Mouse (Mus musculus): ENCODE data around the gene Cgnl1.

Gene Cgnl1

DNA sequence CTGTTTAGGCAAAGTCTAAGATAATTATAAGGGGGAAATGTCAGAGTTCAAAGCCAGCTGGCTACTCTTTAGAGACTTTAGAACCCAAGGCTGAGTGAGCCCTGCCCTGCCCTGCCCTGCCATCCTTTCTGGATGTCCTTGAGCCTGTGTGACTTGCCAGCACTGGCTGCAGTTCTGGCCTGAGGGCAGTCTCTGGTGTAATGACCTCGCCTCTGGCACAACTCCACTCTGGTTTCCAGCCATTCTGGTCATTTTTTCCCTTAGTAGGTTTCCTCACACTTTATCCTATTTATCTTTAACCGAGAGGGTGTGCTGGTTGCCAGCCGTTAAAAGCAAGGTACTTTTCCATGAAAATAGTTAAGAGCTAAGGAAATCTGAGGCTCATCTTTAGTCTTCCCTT lies 45.3 kb downstream of the Cgnl1 start:
- DNase-seq (ENCODE audit: low read depth in 2 of 2, low spot score in 2 of 2), result no peak

DNA sequence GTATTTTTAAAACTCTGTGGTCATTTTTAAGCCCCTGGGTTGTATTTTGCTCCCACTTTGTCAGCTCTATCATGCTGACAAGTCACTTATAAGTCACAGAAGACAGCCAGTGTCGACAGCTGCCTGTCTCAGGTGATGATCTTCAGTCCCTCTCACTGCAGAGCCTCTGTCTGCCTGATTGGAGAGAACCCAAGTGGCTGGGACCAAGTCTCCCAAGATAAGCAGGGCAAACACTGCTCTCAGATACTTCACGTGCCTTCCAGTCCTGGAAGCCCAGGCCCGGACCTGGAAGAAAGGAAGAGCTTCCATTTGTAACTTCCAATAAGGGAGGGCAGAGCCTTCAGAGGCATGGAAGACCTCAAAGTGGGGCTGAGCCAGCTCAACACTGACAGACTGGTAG lies 49.0 kb downstream of the Cgnl1 start:
- DNase-seq (ENCODE audit: low read depth in 2 of 2, low spot score in 2 of 2), result no peak

DNA sequence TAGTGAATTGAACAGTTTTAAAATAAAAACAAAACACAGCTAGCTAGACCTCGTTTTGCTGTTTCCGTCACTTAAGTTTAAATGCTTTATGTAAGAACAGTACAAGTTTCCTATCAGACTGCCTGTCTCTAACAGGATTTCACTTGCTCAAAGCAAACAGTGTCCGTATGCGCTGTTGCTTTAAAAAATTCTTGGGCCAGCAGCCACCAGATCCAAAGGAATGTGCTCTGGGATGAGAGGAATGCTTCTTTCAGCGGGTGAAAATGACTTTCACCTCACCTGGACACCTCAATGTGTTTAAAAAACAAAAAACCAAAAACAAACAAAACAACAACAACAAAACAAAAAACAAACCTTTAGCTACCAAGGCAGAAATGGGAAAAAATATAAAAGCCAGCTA lies 54.4 kb downstream of the Cgnl1 start:
- no peak for DNase-seq (ENCODE audit: low read depth in 2 of 2, low spot score in 2 of 2)

DNA sequence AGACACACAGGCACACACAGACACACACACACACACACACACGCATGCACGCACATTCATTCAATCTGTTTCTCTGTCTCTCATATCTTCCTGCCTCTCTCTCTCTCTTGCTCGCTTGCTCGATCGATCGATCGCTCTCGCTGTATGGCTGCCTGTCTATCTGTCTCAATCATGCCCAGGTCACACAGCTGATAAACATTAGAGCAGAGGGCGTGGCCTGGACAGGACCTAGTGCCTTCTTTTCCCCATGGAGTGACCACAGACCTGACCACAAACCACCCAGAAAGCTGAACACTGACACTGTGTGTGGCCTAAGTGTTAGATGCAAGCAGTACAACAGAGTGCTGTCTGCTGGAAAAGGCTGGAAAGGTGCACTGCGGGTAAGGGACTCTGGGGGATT lies 60.6 kb downstream of the Cgnl1 start:
- DNase-seq (ENCODE audit: low read depth in 2 of 2, low spot score in 2 of 2), result no peak

DNA sequence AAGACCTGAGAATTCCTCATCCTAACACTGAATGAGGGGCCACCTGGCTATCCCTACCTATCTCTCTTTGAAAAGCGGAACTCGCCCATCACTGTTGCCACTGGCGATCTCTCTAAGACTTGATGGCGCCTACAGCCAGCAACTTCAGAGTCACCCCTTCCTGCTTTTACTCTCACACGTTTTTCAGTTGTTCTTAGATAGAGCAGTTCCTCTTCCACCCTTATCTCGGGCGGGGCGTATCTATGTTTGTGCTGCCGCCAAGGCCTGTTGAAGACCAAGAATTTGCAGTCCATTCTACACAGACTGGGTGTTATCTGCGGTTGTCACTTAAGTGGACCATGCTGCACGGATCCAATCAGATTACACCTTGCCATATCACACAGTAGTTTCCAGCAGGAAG lies 62.2 kb downstream of the Cgnl1 start:
- DNase-seq (ENCODE audit: low read depth in 2 of 2, low spot score in 2 of 2), result no peak

DNA sequence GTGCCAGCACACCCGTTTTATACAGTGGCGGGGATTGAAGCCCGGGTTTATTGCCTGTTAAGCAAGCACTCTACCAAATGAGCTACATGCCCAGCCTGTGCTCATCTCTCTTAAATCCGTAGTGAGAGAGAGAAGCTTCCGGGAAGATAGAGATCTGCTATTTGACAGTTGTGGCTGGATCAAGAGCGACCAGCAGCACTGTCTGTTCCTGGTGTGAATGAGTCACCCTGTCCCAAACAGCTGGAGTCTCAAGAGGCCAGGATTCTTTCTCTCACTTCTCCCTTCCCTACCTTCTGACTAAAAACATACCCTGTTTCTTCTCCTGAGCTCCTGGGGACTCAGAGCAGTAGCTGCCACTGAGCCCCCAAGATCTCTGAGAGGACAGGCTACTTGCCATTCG lies 63.4 kb downstream of the Cgnl1 start:
- DNase-seq (ENCODE audit: low read depth in 2 of 2, low spot score in 2 of 2), result no peak

DNA sequence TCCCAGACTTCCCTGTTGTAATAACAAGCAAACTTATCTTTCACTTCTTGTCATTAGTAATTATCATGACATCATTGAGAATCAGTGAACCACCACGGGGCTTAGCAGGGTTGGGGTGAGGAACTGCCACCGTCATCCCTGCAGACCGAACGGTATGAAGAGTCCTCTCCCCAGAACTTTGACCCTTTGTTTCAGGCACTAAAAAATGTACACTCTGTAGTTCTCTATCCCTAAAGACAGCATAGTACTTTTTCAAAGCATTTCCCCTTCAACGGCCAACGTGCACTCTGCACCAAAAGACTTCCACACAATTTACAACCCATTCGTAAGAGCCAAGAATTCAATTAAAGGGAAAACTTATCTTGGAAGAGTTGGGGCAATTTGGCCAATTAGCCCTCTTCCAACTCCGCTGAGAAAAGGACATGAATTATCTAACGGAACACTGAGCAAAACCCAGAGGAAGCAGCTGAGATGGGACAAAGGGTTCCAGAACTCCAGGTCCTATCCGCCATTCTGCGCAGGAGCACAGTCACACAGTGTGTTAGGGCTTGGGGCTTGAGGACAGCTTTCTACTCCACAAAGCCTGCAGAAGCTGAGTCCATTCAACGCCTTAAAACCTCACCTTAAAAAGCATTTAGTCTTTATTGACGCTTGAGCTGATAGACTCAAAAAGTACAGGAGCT lies 66.9 kb downstream of the Cgnl1 start:
- no peak for DNase-seq (ENCODE audit: low read depth in 2 of 2, low spot score in 2 of 2)

DNA sequence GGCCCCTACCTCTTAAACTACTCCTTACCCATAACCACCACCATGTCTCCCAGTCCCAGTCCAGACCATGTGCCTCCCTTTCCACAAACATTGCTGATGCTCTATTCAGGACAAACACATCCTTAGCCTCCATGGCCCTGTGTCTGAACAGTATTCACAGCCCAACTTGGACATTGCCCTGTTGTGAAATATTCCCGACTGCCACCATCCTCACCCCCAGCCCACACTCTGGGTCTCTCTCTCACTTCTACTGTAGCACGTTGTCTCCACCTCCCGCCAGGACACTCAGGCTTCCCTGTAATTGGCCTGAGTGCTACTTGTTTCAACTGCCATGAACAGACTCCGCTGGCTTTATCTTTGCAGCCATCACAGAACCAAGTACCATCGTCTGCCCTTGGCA lies 72.3 kb downstream of the Cgnl1 start:
- no peak for DNase-seq (ENCODE audit: low read depth in 2 of 2, low spot score in 2 of 2)

DNA sequence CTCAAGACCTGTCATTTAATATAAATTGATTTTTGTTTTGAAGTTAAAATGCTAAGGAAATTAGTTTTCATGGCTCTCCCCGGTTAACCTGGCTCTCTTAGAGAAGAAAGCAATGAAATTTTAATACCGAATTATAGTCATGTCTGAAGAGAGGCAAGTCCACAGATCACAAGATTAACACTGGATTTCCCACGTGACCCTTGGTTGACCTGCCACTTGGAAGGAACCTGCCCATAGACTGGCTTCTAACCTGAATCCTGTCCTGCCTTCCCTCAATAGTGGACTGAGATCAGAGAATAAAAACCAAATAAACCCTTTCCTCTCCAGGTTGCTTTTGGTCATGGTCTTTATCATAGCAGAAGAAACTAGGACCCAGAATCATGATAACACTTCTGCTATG lies 73.3 kb downstream of the Cgnl1 start:
- no peak for DNase-seq (ENCODE audit: low read depth in 2 of 2, low spot score in 2 of 2)

DNA sequence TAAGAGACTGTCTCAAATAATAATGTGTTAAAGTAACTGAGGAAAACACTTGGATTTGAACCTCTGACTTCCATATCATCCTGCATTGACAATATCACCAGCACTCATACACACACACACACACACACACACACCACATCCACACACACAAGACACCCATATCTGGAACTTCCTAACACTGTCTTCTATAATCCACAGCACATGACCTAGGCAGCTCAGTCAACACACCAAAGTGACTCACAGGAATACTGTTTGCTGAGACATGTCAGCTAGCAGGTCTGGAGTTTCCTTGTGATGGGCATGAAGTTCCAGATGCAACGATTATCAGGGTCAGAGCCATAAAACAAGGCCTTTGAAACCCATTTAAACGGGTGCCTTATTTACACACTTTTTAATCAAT lies 74.2 kb downstream of the Cgnl1 start:
- DNase-seq (ENCODE audit: low read depth in 2 of 2, low spot score in 2 of 2), result no peak

DNA sequence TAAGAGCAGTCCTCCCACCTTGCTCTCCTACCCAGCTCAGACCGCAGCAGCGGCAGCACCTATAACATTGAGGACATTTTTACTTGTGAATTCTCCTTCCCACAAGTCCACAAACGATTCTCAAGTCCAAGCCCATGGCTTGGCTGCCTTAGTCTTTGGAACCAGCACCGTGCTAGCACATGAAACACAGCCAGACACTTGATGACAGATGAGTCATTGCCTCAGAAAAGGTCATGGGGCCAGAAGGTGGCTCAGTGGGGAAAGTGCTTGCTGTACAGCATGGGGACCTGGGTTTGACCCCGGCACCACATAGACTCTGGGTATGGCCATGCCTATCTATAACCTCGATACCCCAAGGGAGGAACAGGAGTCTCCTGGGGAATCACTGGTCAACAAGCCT lies 74.6 kb downstream of the Cgnl1 start:
- DNase-seq (ENCODE audit: low read depth in 2 of 2, low spot score in 2 of 2), result no peak

DNA sequence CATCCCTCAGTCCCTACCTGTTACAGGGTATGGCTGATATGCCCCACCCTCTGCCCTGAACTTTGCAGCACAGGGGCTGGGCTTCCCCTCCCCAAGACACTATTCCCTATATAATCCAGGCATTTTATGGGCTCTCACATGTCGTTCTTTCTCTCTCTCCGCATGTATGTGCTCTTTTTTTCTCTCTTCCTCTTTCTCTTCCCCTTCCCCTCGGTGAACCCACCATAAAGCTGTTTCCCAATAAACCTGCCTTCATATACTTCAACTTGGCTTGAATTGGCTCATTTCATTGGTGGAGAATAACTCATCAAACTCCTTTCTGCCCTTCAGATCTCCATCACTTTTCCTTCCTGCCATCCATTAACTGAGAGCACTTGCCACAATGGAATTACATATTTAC lies 76.3 kb downstream of the Cgnl1 start:
- DNase-seq (ENCODE audit: low read depth in 2 of 2, low spot score in 2 of 2), result no peak

DNA sequence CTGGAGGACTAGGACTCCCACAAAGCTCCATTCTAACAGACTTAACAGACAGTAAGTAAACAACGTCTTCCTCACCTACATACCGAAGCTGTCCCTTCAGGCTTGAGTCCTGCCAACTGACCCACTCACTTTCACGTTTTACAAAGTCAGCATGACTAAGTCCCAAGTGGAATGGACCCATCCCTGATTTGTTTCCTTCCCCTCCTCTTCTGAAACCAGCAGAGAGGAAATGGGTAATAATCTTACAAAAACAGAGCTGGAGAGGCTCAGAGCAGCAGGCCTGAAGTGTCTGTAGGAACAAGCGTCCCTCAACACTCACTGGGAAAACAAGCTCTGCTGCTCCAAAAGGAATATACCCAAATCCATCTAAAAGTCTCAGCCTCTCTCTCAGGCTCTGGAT lies 77.2 kb downstream of the Cgnl1 start:
- no peak for DNase-seq (ENCODE audit: low read depth in 2 of 2, low spot score in 2 of 2)

DNA sequence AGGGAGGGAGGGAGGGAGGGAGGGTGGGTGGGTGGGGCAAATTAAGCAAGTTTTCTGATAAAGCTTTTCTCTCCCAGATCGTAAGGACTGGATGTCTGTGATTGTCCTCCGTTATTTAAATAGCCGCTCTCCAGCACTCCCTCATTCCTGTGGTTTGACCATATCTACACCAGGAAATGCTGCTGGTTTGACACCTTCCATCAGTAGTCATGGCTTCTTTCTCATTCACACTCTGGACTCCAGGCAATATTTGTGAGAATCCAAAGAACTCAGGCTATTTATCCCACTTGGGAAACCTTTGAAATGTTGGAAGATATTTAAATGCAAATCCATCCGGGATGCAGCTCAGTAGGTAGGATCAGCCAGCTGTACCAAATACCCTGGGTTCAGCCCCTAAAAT lies 77.6 kb downstream of the Cgnl1 start:
- no peak for DNase-seq (ENCODE audit: low read depth in 2 of 2, low spot score in 2 of 2)

DNA sequence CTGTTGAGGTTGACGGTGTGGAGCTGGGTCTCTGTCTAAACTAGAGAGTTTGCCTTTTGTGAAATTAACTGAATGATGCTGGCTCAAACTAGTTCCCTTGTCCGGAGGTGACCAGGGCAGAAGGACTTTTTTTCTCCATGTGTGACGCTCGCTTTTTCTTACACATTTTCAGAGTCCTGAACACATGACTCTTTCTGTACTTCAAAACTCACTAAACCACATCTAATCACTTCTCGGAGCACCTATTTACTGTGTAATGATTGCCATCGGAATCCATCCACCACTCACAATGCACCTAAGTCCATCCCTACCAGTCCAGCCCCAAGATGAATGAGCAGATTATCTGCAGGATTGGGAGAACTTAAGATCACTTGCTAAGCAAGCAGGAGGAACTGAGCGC lies 79.2 kb downstream of the Cgnl1 start:
- DNase-seq (ENCODE audit: low read depth in 2 of 2, low spot score in 2 of 2), result no peak

DNA sequence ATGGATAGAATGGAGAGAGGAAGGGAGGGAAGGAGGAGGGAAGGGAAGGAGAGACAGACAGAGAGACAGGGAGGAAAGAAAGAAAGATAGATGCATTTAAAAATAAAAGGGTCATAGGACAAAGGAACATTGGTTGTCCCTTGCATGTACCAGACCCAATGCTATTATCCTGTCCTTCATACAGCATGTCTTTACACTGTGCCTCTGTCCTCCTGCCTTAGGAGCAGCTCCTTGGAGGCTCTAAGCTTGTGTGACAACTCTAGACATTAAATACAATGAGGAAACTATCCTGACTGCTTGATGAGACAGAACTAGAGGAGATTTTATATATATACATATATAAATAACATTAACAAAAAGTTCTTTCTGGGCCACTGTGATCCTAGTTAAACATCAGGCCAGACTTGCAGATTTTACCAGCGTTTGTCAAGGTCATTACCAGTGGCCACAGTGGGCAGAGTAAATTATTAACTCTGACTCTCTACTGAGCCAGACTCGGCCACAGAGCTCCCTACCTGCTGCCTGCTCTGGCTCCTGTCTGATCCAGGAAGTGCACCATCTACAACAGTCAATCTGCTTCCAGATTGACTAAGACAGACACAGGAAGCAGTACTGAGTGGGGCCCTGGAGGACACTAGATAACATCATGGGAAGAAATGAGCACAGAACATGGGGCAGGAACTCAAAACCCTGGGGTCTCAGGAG lies 81.9 kb downstream of the Cgnl1 start:
- no peak for DNase-seq (ENCODE audit: low read depth in 2 of 2, low spot score in 2 of 2)

DNA sequence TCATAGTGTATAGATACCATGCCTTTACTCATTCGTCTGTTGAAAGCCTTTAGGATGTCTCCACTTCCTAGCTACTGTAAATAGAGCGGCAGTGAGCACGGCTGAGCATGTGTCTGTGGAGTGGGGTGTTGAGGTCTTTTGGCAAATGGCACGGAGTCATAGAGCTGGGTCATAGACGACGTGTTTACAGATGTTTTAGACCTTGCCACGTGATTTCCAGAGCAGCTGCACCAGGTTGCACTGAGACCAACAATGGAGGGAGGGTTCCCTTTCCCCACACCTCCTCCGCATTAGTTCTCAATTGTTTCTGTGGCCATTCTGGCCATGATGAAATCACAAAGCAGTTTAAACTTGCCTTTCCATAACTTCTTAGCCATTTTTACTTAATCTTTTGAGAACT lies 84.9 kb downstream of the Cgnl1 start:
- no peak for DNase-seq (ENCODE audit: low read depth in 2 of 2, low spot score in 2 of 2)

DNA sequence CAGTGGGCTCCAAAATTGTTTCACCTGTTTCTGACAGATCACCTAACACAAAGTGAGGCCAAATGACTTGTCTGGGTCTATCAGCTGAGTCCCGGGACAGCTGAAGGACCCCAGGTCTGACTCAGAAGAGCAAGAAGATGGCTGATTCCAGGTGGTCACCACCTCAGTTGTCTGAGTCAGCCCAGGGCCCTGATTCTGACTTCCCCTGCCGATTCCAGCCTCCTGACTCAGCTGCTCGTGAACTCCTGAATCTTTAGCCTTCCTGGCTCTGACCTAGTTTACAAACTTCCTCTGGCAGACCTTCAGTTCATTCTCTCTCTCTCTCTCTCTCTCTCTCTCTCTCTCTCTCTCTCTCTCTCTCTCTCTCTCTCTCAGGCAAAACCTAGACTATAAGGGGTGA lies 86.6 kb downstream of the Cgnl1 start:
- DNase-seq (ENCODE audit: low read depth in 2 of 2, low spot score in 2 of 2), result no peak

DNA sequence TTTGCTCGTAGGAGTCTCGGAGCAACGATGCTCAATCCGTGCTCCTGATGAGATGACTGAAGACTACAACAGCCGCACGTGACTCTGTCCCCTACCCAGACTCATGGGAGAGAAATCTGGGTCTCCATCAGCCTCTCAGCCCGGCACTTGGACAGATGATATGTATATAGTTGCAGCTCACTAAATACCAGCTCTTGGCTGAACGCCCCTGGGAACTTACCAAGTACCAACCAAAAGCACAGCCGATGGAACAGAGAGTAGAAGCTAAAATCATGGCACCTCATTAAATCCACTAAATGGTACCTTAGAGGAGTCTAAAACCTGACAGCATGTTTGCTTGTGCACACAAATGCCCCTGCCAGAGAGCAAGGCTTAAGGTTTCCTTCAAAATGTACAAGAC lies 91.0 kb downstream of the Cgnl1 start:
- DNase-seq (ENCODE audit: low read depth in 2 of 2, low spot score in 2 of 2), result no peak

DNA sequence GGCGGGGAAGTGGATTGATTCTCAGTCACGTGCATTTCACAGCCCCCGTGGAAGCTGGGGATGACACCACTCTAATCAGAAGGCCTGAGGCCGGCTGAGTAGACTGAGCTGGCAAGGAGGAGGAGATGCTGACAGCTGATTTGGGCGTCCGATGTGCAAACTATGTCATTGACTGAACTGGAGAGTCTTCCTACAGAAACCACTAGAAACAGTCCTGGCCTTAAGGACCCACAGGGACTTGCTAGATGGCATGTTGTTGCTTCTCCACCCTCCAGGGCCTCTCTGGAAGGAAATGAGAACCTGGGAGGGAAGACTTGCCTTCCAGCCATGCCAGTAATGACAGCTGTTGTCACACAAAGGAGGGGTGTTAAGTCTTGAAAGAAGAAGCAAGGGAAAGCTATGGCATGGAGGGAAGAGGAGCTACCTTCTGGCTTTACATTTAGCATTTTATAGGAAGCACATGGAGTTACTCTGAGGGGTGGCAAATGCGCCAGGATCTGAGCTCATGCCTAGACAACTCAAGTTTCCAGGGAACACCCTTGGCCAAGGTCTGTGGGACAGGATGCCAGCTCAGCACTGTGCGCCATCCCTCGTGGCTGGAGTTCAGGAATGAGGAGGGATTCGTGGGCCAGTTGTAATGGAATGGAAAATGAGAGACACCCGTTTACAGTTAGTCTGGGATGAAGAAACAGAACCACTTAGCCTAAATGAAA lies 92.1 kb downstream of the Cgnl1 start:
- no peak for DNase-seq (ENCODE audit: low read depth in 2 of 2, low spot score in 2 of 2)

DNA sequence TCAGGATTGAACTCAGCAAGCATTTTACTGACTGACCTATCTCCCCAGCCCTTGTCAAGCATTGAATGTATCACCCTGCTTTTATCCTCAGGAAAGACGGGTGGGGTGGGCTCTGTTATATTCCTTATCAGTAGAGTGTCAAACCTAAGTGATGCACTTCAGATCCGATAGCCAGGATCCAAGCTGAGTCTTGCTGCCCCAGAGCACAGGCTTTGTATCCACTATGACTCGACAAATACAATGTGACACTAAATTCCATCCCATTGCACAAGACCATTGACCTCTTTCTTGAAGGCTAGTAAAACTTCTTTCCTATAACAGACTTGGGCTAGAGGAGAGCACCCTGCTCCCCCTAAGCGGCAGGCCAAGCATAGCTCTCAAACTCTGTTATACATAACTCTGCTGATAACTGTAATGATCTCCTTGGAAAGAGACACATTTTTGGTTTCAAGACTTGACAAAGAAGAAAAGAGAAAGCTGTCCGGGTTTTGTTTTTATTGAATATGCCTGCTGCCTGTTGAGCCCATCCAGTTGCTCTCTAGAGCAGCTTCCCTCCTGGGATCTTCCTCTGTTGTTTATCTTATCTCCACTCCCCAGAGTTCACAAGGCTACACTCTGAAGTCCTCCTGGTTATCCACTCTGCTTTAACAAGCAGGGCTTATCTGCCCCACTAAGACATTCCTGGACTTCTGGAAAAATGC lies 94.3 kb downstream of the Cgnl1 start:
- DNase-seq (ENCODE audit: low read depth in 2 of 2, low spot score in 2 of 2), result no peak

DNA sequence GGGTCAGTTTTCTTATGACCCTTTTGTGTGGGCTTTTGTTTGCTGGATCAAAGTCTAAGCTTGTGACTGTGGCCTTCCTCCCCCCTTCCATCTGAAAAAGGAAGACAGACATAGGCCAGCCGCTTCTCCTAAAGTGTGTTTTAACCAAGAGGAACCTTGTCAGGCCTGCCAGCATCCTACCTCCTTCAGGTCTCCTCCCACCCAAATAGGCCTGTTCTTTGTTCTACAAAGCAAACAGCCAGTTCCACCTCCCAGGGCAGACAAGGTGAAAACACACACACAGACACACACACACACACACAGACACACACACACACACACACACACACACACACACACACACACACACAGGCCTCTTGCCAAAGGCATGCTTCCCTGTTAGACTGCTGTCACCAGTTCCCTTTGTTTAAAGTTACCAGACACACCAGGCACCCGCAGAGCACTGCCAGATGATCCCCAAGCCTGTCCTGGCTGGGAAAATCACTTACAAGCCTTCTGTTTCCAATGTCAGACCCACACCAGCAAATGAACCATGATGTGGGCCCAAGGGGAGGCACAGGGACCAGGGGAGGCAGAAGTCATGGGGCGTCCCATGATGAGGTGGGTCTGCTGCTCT lies 95.5 kb downstream of the Cgnl1 start:
- DNase-seq (ENCODE audit: low read depth in 2 of 2, low spot score in 2 of 2), result no peak
